Mouse (Mus musculus) lung, adult 2 months (tissue): ENCODE measurements around the gene Tacc2. TPM values are rescaled to one million over a fixed set of nuclear protein-coding genes. Genes with fewer than 3 reads are reported as not detected.

Experiments used
- DNase-seq: peaks from one replicate; pipeline ENCODE4 v3.0.0; 2022
- H3K4me1 ChIP-seq: fragments of 200-500 bp; 2 replicates; pipeline ENCODE4 v1.6.1; 2011; ENCODE audit warnings: low read length; ENCODE audit not compliant: control insufficient read depth, insufficient read depth
- H3K4me3 ChIP-seq: fragments of 200-500 bp; replicated peaks from 2 replicates; pipeline ENCODE3; 2011; ENCODE audit warnings: low read depth, mild to moderate bottlenecking, control low read depth, low read length; ENCODE audit errors: extremely low read depth
- CTCF ChIP-seq: fragments of 200-500 bp; IDR thresholded peaks from 2 replicates; pipeline ENCODE4 v1.5.1; 2011; ENCODE audit warnings: mild to moderate bottlenecking, low read length, control low read depth; ENCODE audit not compliant: insufficient read depth
- POLR2A ChIP-seq: fragments of 200-500 bp; IDR thresholded peaks from 2 replicates; pipeline ENCODE4 v1.6.1; 2011; ENCODE audit warnings: low read depth, mild to moderate bottlenecking, control low read depth, low read length, borderline replicate concordance; ENCODE audit errors: extremely low read depth
- WGBS: fragments of 180-500 bp; shearing (Covaris S2); methylation state at CpG from one replicate; pipeline ENCODE4 v1.1.7; 2018; 5-methylcytosine and 5-hydroxymethylcytosine counted together
- polyA plus RNA-seq: library from polyadenylated mRNA; depleted of rRNA; stranded (reverse); fragments of >200 nt; gene quantifications from 2 replicates; pipeline ENCODE4 v1.2.3, GENCODE M21; 2012

Tacc2 gene
- polyA plus RNA-seq, 1 experiment = 74.5 TPM

- WGBS = 2% methylated on average over 7 of the region's 7 CpGs
- TF ChIP-seq CTCF (no peak), POLR2A (no peak)
Observed at GRCm38 (mm10) chr7:130546421-130546790, 30.8 kb upstream of the Tacc2 start.

GRCm38 (mm10) chr7:130546791-130547484, 30.3 kb upstream of the Tacc2 start:
- H3K4me3 ChIP-seq = peak overlapping the region; percentile 87
- TF ChIP-seq POLR2A (peak; percentile 60; the same call in 1 of the 2 replicates), CTCF (peak; percentile 69)
- under 1% methylated on average over 84 of the region's 84 CpGs for WGBS
- 0 out of 2 replicates have a peak, but pooled peaks cover 2% of the 10 kb centered on the region for H3K4me1 ChIP-seq
- peak; percentile 90 for DNase-seq

More at GRCm38 (mm10) chr7:130546421-130546790, 30.8 kb upstream of the Tacc2 start:
- Histone ChIP-seq H3K4me1 (0 out of 2 replicates have a peak, but pooled peaks cover 2% of the 10 kb centered on the region), H3K4me3 (peak overlapping the region; percentile 87)
- no peak for DNase-seq

GRCm38 (mm10) chr7:130547635-130548175, 29.5 kb upstream of the Tacc2 start:
- no peak for TF ChIP-seq CTCF
- TF ChIP-seq POLR2A = no peak
- DNase-seq = no peak
- Histone ChIP-seq H3K4me3 (no peak overlapping the region), H3K4me1 (0 out of 2 replicates have a peak, but pooled peaks cover 2% of the 10 kb centered on the region)
- 72% methylated on average over 12 of the region's 12 CpGs for WGBS

GRCm38 (mm10) chr7:130552780-130553179, 24.5 kb upstream of the Tacc2 start:
- no peak for DNase-seq
- no peak overlapping the region for H3K4me3 ChIP-seq
- WGBS = 58% methylated on average over 5 of the region's 5 CpGs

GRCm38 (mm10) chr7:130553321-130553720, 23.9 kb upstream of the Tacc2 start:
- WGBS = 72% methylated on average over 4 of the region's 4 CpGs
- DNase-seq = no peak
- TF ChIP-seq POLR2A (no peak), CTCF (no peak)
- H3K4me3 ChIP-seq = no peak overlapping the region
- H3K4me1 ChIP-seq = no peaks in the 10 kb centered on the region

More at GRCm38 (mm10) chr7:130552780-130553179, 24.5 kb upstream of the Tacc2 start:
- no peaks in the 10 kb centered on the region for H3K4me1 ChIP-seq
- TF ChIP-seq CTCF = no peak
- no peak for TF ChIP-seq POLR2A

- no peak for DNase-seq
- TF ChIP-seq CTCF = no peak
- no peak for TF ChIP-seq POLR2A
- WGBS = 57% methylated on average over 5 of the region's 5 CpGs
- H3K4me1 ChIP-seq = no peaks in the 10 kb centered on the region
- no peak overlapping the region for H3K4me3 ChIP-seq
Observed at GRCm38 (mm10) chr7:130555597-130555996, 21.6 kb upstream of the Tacc2 start.

- no peak for DNase-seq
- TF ChIP-seq CTCF (no peak), POLR2A (no peak)
- H3K4me3 ChIP-seq = no peak overlapping the region
Observed at GRCm38 (mm10) chr7:130558592-130558991, 18.6 kb upstream of the Tacc2 start.

GRCm38 (mm10) chr7:130560933-130561332, 16.3 kb upstream of the Tacc2 start:
- TF ChIP-seq CTCF = no peak
- no peak for TF ChIP-seq POLR2A
- Histone ChIP-seq H3K4me3 (no peak overlapping the region), H3K4me1 (no peaks in the 10 kb centered on the region)
- DNase-seq = no peak
- 65% methylated on average over 1 of the region's 1 CpGs for WGBS

More at GRCm38 (mm10) chr7:130558592-130558991, 18.6 kb upstream of the Tacc2 start:
- WGBS = 67% methylated on average over 4 of the region's 4 CpGs
- H3K4me1 ChIP-seq = no peaks in the 10 kb centered on the region

- no peaks in the 10 kb centered on the region for H3K4me1 ChIP-seq
- 96% methylated on average over 4 of the region's 4 CpGs for WGBS
- no peak overlapping the region for H3K4me3 ChIP-seq
- DNase-seq = no peak
- no peak for TF ChIP-seq POLR2A
- no peak for TF ChIP-seq CTCF
Observed at GRCm38 (mm10) chr7:130563276-130563675, 14.0 kb upstream of the Tacc2 start.

- no peaks in the 10 kb centered on the region for H3K4me1 ChIP-seq
- no peak for TF ChIP-seq CTCF
- no peak for TF ChIP-seq POLR2A
- 49% methylated on average over 4 of the region's 4 CpGs for WGBS
- no peak overlapping the region for H3K4me3 ChIP-seq
- no peak for DNase-seq
Observed at GRCm38 (mm10) chr7:130563880-130564279, 13.4 kb upstream of the Tacc2 start.
